Mouse (Mus musculus) adrenal gland, adult (tissue): ENCODE results near the gene Ndufa3.
"Not testable (repeated sequence)": the region's sequence is repeated elsewhere in the genome, so short reads cannot be mapped to it uniquely, and the experiment has no call there.

ENCODE experiments used
- DNase-seq, 2 experiments: peaks; one replicate each; pipeline ENCODE4 v3.0.0; 2022 to 2023; ENCODE audit warnings: low spot score in 1 of 2; ENCODE audit not compliant: inconsistent age in 2 of 2

Gene Ndufa3

DNA sequence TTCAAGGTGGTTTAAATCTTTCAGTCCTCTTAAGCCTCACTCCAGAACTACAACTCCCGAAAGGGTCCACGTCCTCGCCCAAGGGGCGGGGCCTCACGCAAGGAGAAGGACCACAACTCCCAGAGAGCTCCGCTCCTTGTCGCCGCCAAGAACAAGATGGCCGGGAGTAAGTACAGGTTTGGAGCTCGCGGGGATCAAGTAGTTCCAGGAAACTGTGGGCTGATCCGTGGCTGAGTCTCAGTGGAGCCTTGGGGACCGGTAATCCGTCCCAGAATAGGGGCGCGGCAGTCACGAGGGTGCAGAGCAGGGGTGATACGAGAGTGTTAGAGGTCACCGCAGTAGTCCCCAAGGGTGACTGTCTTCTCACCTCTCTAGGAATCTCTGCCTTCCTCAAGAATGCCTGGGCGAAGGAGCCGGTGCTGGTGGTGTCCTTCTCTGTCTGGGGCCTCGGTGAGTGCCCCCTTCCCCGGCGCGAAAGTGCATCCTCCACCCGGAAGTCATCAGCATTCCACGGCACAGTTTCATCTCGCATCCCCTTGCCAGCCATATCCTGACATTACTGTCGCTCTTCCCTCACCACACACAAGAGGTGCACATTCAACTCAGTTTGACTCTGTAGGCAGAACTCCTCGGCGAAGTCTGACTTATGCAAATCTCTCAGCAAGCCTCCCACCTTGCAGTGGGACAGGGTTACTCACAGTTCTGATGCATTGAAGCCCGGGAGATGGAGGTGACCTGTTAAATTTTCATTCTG is at the start of gene Ndufa3:
Gene Ndufa3 (plus strand): TSS at position 132 of the 754 bp plus-strand sequence.
- DNase-seq: peak; percentile 90 to 94

- no peak for DNase-seq
Observed at GRCm38 (mm10) chr7:3569725-3570124, 47.4 kb upstream of the Ndufa3 start.

GRCm38 (mm10) chr7:3570580-3570979 is 46.6 kb upstream of the Ndufa3 start:
- DNase-seq: not testable (repeated sequence)

DNA sequence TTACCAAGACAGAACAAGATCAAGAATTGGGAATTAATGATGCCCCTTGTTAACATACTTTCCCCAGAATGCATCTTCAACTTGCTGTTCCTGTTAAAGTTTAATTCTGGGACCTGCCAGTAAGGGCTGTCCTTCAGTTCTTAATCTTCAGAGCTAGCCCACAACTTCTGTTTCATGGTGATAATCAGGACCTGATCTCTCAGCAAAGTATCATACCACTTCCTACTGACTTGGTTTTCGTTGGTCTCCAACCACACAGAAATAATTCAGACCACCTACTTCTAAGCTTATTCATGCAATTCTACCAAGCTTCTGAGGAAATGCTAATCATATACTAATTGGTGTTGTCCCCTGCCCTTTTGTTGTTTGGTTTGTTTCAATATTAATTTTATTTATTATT is 45.3 kb upstream of the Ndufa3 start:
- DNase-seq: no peak

DNA sequence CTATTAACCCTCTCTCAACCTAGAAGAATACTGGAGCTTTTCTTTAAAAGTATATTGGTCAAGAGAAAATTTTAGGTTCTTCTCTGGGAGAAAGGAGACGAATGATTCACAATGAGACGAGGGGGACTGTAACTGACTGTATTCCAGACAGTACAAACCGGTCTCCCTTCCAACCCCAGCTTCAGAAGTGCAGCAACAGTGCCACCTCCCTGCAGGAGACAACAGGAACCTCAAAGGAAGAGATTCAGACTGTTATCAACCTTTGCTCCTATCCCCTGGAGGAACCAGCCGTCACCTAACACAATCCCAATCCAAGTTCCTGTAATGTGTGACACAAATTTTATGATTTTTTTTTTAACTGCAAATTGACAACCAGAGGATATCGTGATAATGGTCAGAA is 43.0 kb upstream of the Ndufa3 start:
- peak in 1 of 2 experiments; percentile 31 for DNase-seq

- no peak for DNase-seq
Observed at GRCm38 (mm10) chr7:3576354-3577124, 40.6 kb upstream of the Ndufa3 start.

GRCm38 (mm10) chr7:3578196-3578595 is 39.0 kb upstream of the Ndufa3 start:
- no peak for DNase-seq

GRCm38 (mm10) chr7:3578952-3579546 is 38.1 kb upstream of the Ndufa3 start:
- DNase-seq: no peak

- DNase-seq: no peak
Observed at GRCm38 (mm10) chr7:3580029-3580428, 37.1 kb upstream of the Ndufa3 start.

DNA sequence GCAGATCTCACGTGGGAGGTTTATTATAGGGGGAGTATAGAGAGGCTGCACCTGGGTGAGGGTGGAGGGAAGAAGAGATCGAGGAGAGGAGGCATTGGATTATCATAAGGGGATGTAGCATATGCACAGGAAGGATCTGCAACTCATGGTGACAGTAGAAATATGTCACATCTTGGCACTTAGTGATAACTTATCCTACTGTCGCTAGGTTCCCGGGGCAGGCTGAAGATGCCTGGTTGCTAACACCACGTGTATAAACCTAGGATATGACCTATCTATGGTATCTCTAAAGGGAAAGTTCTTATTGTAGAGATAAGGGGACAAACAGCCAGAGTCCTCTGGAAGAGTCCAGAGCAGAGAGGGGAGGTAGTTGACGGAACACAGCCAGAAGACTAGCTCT is 31.4 kb upstream of the Ndufa3 start:
- no peak for DNase-seq

DNA sequence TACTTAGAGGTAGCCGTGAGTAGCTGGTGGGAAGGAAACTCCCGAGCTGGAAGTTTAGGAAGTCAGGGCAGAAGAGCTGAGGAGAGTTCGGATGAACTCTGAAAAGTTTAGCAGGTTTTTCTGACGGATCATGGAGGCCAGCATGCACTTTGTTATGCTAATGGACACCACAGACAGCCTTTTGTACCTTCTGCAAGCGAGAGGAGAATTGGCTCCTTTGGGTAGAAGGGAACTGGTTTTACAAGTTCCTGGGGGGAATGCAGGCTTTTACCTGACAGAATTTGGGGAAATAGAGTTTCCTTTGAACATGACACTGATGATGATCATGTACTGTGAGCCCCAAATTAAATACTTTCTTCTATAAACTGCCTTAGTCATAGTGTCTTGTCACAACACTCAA is 30.9 kb upstream of the Ndufa3 start:
- DNase-seq: no peak

DNA sequence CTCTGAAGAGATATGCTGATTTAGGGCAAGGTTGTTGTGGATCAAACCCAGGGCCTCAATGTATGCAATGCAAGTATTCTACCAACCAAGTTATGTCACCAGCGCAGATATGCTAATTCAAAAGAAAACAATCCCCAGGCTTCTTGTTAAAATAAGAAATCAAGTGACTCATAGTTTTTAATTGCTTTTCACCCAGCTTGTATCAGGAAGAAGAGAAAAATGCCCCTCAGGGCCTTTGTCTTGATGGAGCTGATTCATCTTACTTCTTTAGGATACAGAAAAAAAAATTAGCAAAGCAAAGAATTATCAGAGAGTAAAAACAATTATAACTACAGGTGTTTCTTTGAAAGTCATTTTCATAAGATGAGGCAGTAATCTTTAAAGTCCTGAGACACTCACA is 29.9 kb upstream of the Ndufa3 start:
- no peak for DNase-seq

DNA sequence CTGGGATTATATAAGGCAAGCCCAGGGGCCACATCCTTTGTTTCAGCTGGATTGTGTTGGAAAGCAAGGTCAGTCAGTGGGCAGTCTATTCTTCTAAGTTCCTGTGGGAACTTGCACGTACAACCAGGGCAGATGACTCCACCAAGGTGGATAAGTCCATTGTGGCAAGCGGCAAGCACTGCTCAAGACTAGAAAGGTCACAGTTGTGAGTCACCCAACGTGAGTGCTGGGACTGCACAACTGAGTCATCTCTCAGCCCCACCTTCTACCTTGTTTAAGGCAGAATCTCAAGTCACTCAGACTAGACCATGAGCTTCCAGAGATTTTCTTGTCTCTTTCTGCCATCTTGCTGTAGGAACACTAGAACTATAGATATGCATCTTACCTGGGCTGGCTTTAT is 26.6 kb upstream of the Ndufa3 start:
- peak; percentile 54 to 70 for DNase-seq

- no peak for DNase-seq
Observed at GRCm38 (mm10) chr7:3591534-3591933, 25.6 kb upstream of the Ndufa3 start.

- no peak for DNase-seq
Observed at GRCm38 (mm10) chr7:3593855-3594254, 23.3 kb upstream of the Ndufa3 start.

- DNase-seq: no peak
Observed at GRCm38 (mm10) chr7:3594686-3595085, 22.5 kb upstream of the Ndufa3 start.

DNA sequence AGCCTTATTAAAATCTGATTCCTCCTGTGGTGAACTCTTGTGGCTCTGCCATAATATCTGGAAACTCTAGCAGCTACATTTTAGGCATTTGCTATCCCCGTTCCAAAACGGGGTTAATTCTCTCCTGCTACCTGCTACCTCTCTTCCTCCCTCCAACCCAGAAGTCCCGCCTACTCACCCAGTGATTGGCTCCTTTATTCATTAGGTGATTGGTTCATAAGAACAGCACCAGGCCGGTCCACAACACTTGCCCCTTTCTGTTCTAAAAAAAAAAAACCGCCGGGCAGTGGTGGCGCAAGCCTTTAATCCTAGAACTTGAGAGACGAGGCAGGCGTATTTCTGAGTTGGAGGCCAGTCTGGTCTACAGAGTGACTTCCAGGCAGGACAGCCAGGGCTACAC is 22.0 kb upstream of the Ndufa3 start:
- DNase-seq: peak; percentile 40 to 71

DNA sequence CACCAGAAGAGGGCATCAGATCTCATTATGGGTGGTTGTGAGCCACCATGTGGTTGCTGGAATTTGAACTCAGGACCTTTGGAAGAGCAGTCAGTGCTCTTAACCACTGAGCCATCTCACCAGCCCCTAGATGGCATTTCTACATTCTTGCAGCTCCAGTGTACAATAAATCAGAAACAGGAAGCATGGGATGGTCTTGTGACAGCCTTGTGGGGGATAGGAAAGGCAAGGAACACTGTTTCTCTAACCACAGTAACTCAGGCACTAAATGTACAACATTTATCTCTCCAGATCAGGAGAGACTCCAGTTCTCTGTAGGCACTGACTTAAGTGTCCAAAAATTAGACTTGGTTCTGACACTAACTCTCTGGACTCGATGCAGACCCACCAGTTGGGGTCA is 19.4 kb upstream of the Ndufa3 start:
- DNase-seq: not testable (repeated sequence)

- peak; percentile 66 to 90 for DNase-seq
Observed at GRCm38 (mm10) chr7:3601119-3601518, 16.1 kb upstream of the Ndufa3 start.

GRCm38 (mm10) chr7:3606798-3607197 is 10.4 kb upstream of the Ndufa3 start:
- DNase-seq: peak in 1 of 2 experiments; percentile 59

DNA sequence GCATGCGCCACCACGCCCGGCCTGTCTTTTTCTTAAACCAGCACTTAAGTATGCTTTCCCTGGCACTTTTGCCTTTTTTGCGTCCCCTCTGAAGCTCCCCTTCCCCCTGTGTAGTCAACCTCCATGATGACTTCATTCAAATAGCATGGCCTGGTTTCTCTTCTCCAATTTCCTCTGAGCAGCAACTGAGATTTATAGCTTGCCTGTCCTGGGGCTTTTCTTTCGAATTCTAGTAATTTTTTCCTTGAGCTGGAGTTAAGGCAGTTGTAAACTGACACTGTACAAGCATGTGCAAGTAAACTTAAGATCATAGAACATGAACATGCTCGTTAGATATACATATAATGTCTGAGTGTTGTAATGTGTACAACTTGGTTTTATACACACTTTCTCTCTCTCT is 9.8 kb upstream of the Ndufa3 start:
- no peak for DNase-seq

DNA sequence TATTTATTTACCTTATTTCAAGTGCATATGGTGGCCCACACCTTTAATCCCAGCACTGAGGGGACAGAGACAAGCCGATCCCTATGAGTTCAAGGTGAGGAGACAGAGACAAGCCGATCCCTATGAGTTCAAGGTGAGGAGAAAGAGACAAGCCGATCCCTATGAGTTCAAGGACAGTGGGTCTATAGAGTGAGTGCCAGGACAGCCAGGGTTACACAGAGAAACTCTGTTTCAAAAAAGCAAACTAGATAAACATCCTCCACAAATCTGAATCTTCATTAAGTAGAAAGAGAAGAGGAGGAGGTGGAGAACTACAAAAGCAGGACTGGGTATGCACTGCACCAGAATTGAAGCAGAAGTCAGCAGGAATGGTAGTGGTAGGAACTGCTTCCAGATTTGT is 8.5 kb upstream of the Ndufa3 start:
- peak in 1 of 2 experiments; percentile 36 for DNase-seq
